ENCODE assay signal across 12 mouse cellular contexts in genomic region chr11:119811022-119811421, GRCm38 (mm10).
DNase-seq lines count a peak whose midpoint lies in the region; ATAC-seq and TF ChIP-seq lines count a peak whose summit lies in the region.
"Had no signal": no experiment of that assay in that cellular context is flagged by ENCODE, and none has a peak within 500 bp of the region (broad histone marks: within the 10 kb centered on the region; RNA-seq: fewer than 3 reads in every experiment).

No protein-coding gene starts in this region.

- no peak for DNase-seq in intestine, embryonic 14.5 days (ENCODE audit: low spot score)
- no peak for DNase-seq in stomach, postnatal 0 days (ENCODE audit: low spot score)
- peak; percentile 69 to 84 for DNase-seq in left cerebral cortex, adult 9 months (ENCODE audit: low spot score in 2 of 2)
- DNase-seq in forebrain, postnatal 0 days, result no peak
- no peak for DNase-seq in cerebellum, adult 9-11 months
- DNase-seq: embryo, embryonic 11 days; heart, postnatal 36 days; midbrain, embryonic 14.5 days had no signal

- 0 out of 2 replicates have a peak, but pooled peaks have one; percentile 32 for ATAC-seq in intestine, embryonic 14.5 days (replicated peaks; ENCODE audit: low FRiP score, low TSS enrichment, low read depth)
- ATAC-seq in intestine, embryonic 16.5 days, result no peak; the same call in 1 of the 2 replicates
- ATAC-seq in stomach, embryonic 14.5 days (ENCODE audit: insufficient number of reproducible peaks, insufficient read depth, low FRiP score, low read depth), result 0 out of 2 replicates have a peak, but pooled peaks have one; percentile 14
- ATAC-seq in stomach, postnatal 0 days (ENCODE audit: low FRiP score, low TSS enrichment), result no peak
- ATAC-seq in stomach, embryonic 16.5 days (ENCODE audit: insufficient read depth, low FRiP score), result peak; percentile 39; the same call in 1 of the 2 replicates
- ATAC-seq in forebrain, postnatal 0 days, result no peak
- ATAC-seq: activated CD4-positive, CD25-positive, alpha-beta regulatory T cell, adult 4 months had no signal

- H3K27ac ChIP-seq in intestine, embryonic 14.5 days (ENCODE audit: low read depth), result no peak overlapping the region
- no peak overlapping the region for H3K27ac ChIP-seq in intestine, embryonic 16.5 days (ENCODE audit: low read length)
- H3K27ac ChIP-seq in stomach, embryonic 14.5 days (ENCODE audit: low read length), result no peak overlapping the region
- no peak overlapping the region for H3K27ac ChIP-seq in stomach, postnatal 0 days (replicated peaks)
- H3K27ac ChIP-seq in stomach, embryonic 16.5 days (ENCODE audit: low read length), result no peak overlapping the region
- no peak overlapping the region for H3K27ac ChIP-seq in forebrain, postnatal 0 days (ENCODE audit: low read depth, low read length)

- H3K27me3 ChIP-seq in intestine, embryonic 14.5 days (replicated peaks; ENCODE audit: control insufficient read depth, insufficient read depth, low read length), result no peaks in the 10 kb centered on the region
- no peaks in the 10 kb centered on the region for H3K27me3 ChIP-seq in intestine, embryonic 16.5 days (replicated peaks; ENCODE audit: control insufficient read depth, insufficient read depth, low read length)
- H3K27me3 ChIP-seq in stomach, embryonic 14.5 days (ENCODE audit: control insufficient read depth, insufficient read depth, low read length), result no peaks in the 10 kb centered on the region
- no peaks in the 10 kb centered on the region for H3K27me3 ChIP-seq in stomach, postnatal 0 days (ENCODE audit: control insufficient read depth, insufficient read depth, low read length)
- H3K27me3 ChIP-seq in stomach, embryonic 16.5 days (ENCODE audit: control insufficient read depth, insufficient read depth, low read length), result no peaks in the 10 kb centered on the region
- H3K27me3 ChIP-seq in forebrain, postnatal 0 days (ENCODE audit: insufficient read depth, low read length), result no peaks in the 10 kb centered on the region

- no peak for TF ChIP-seq CTCF in stomach, postnatal 0 days (IDR thresholded peaks at IDR 0.05; ENCODE audit: low read depth)
- TF ChIP-seq CTCF in forebrain, postnatal 0 days (IDR thresholded peaks at IDR 0.05; ENCODE audit: low read depth), result no peak

- 0 out of 2 replicates have a peak overlapping the region, but pooled peaks have one; percentile 4 for H3K9ac ChIP-seq in intestine, embryonic 14.5 days (ENCODE audit: low read length)
- H3K9ac ChIP-seq in intestine, embryonic 16.5 days (ENCODE audit: low read depth, low read length), result no peak overlapping the region
- H3K9ac ChIP-seq in stomach, embryonic 14.5 days (replicated peaks; ENCODE audit: low read depth, low read length), result no peak overlapping the region
- no peak overlapping the region for H3K9ac ChIP-seq in stomach, postnatal 0 days (ENCODE audit: low read length)
- no peak overlapping the region for H3K9ac ChIP-seq in stomach, embryonic 16.5 days (ENCODE audit: low read length)
- H3K9ac ChIP-seq in forebrain, postnatal 0 days, result no peak overlapping the region

- WGBS in intestine, embryonic 14.5 days, result 37% methylated on average over 8 of the region's 8 CpGs
- 45% methylated on average over 8 of the region's 8 CpGs for WGBS in intestine, embryonic 16.5 days
- WGBS in stomach, embryonic 14.5 days, result 35% methylated on average over 8 of the region's 8 CpGs
- WGBS in stomach, postnatal 0 days, result 41% methylated on average over 8 of the region's 8 CpGs
- 49% methylated on average over 8 of the region's 8 CpGs for WGBS in stomach, embryonic 16.5 days
- 64% methylated on average over 8 of the region's 8 CpGs for WGBS in forebrain, postnatal 0 days

- H3K9me3 ChIP-seq in intestine, embryonic 14.5 days (ENCODE audit: control insufficient read depth, low read length), result no peaks in the 10 kb centered on the region
- no peaks in the 10 kb centered on the region for H3K9me3 ChIP-seq in intestine, embryonic 16.5 days (ENCODE audit: control insufficient read depth, low read length)
- no peaks in the 10 kb centered on the region for H3K9me3 ChIP-seq in stomach, embryonic 14.5 days (ENCODE audit: control insufficient read depth, low read depth, low read length)
- no peaks in the 10 kb centered on the region for H3K9me3 ChIP-seq in stomach, postnatal 0 days (ENCODE audit: control insufficient read depth, low read length)
- no peaks in the 10 kb centered on the region for H3K9me3 ChIP-seq in stomach, embryonic 16.5 days (replicated peaks; ENCODE audit: control insufficient read depth, low read length)
- no peaks in the 10 kb centered on the region; the same call in 1 of the 2 replicates for H3K9me3 ChIP-seq in forebrain, postnatal 0 days (ENCODE audit: low read length)

- H3K4me3 ChIP-seq in intestine, embryonic 14.5 days (ENCODE audit: low read depth, low read length), result no peak overlapping the region
- no peak overlapping the region for H3K4me3 ChIP-seq in intestine, embryonic 16.5 days (ENCODE audit: low read length)
- H3K4me3 ChIP-seq in stomach, embryonic 14.5 days (ENCODE audit: low read depth, low read length), result no peak overlapping the region
- H3K4me3 ChIP-seq in stomach, postnatal 0 days (ENCODE audit: low read depth, low read length), result no peak overlapping the region
- no peak overlapping the region for H3K4me3 ChIP-seq in stomach, embryonic 16.5 days (replicated peaks; ENCODE audit: low read length)
- H3K4me3 ChIP-seq in forebrain, postnatal 0 days (ENCODE audit: low read depth, low read length), result no peak overlapping the region

- H3K36me3 ChIP-seq in intestine, embryonic 14.5 days (ENCODE audit: control insufficient read depth, insufficient read depth, low read length), result peaks cover 17% of the 10 kb centered on the region; the same call in 1 of the 2 replicates
- H3K36me3 ChIP-seq in intestine, embryonic 16.5 days (ENCODE audit: control insufficient read depth, insufficient read depth, low read length), result peaks cover 6% of the 10 kb centered on the region; the same call in 1 of the 2 replicates
- H3K36me3 ChIP-seq in stomach, embryonic 14.5 days (ENCODE audit: control insufficient read depth, insufficient read depth, low read length), result peaks cover 6% of the 10 kb centered on the region
- no peaks in the 10 kb centered on the region; the same call in 1 of the 2 replicates for H3K36me3 ChIP-seq in stomach, postnatal 0 days (ENCODE audit: control insufficient read depth, insufficient read depth, low read length)
- H3K36me3 ChIP-seq in stomach, embryonic 16.5 days (ENCODE audit: control insufficient read depth, insufficient read depth, low read length), result no peaks in the 10 kb centered on the region
- H3K36me3 ChIP-seq in forebrain, postnatal 0 days (ENCODE audit: insufficient read depth), result no peaks in the 10 kb centered on the region; the same call in 1 of the 2 replicates

- H3K4me2 ChIP-seq in intestine, embryonic 14.5 days (ENCODE audit: low read length), result no peak overlapping the region
- no peak overlapping the region for H3K4me2 ChIP-seq in intestine, embryonic 16.5 days (ENCODE audit: low read depth, low read length)
- no peak overlapping the region for H3K4me2 ChIP-seq in stomach, embryonic 14.5 days (replicated peaks; ENCODE audit: low read depth, low read length)
- no peak overlapping the region for H3K4me2 ChIP-seq in stomach, postnatal 0 days (replicated peaks; ENCODE audit: low read depth)
- no peak overlapping the region for H3K4me2 ChIP-seq in stomach, embryonic 16.5 days (ENCODE audit: low read depth, low read length)
- no peak overlapping the region for H3K4me2 ChIP-seq in forebrain, postnatal 0 days (ENCODE audit: low read depth)

- peaks cover 6% of the 10 kb centered on the region for H3K4me1 ChIP-seq in intestine, embryonic 14.5 days (replicated peaks; ENCODE audit: control insufficient read depth, insufficient read depth, low read length)
- peaks cover 7% of the 10 kb centered on the region; the same call in 1 of the 2 replicates for H3K4me1 ChIP-seq in intestine, embryonic 16.5 days (ENCODE audit: control insufficient read depth, insufficient read depth, low read length)
- peaks cover 7% of the 10 kb centered on the region for H3K4me1 ChIP-seq in stomach, embryonic 14.5 days (ENCODE audit: control insufficient read depth, insufficient read depth, low read length)
- H3K4me1 ChIP-seq in stomach, postnatal 0 days (replicated peaks; ENCODE audit: control insufficient read depth, insufficient read depth), result no peaks in the 10 kb centered on the region
- H3K4me1 ChIP-seq in stomach, embryonic 16.5 days (ENCODE audit: control insufficient read depth, insufficient read depth, low read length), result no peaks in the 10 kb centered on the region
- no peaks in the 10 kb centered on the region for H3K4me1 ChIP-seq in forebrain, postnatal 0 days (ENCODE audit: insufficient read depth)

- TF ChIP-seq EP300 in stomach, postnatal 0 days (optimal IDR thresholded peaks at IDR 0.05), result no peak

Comparison
In these comparisons a context has a peak if more than half of its experiments do, and no peak if none do; other contexts are left out.
1. ATAC-seq: peak in intestine, embryonic 14.5 days (single experiment), stomach, embryonic 14.5 days (single experiment) and stomach, embryonic 16.5 days (single experiment); none in intestine, embryonic 16.5 days (single experiment), stomach, postnatal 0 days (single experiment) and forebrain, postnatal 0 days (single experiment).
2. DNase-seq: peak in left cerebral cortex, adult 9 months (2 of 2); none in intestine, embryonic 14.5 days (single experiment), stomach, postnatal 0 days (single experiment), forebrain, postnatal 0 days (single experiment) and cerebellum, adult 9-11 months (single experiment).